Mouse (Mus musculus): ENCODE data around the gene Ttc33.

DNA sequence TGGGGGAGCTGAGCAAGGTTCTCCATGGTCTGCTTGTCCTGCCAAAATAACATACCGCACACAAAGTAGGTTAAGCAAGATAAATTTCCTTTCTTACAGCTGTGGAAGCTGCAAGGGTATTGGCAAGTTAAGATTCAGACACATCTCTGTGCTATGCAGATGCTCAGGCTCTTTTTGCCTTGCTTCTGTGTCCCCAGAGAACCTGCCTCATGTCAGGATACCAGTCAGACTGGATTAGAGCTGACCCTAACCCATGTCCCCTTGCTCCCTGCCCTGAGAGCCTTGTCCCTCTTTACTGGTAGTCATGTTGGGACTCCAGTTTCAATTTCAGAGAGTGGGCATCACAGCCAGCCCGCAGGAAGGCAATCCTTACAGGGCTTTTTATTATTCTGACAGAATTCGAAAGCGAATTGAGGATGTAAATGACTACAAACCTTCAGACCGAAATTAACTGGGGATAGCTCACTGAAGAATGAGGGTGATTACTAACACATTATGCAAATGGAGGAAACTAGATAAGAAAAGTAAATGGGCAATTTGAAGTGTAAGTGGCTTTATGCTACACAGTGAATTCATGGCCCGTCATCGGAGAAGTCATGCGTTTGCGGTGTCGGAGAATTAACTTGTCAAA is 77.7 kb downstream of the Ttc33 start:
- TF ChIP-seq CHD1 (IDR thresholded peaks at IDR 0.05; ENCODE audit: low read depth, low read length) (no peak), UBTF (IDR thresholded peaks at IDR 0.05; ENCODE audit: borderline replicate concordance, insufficient read depth, low read depth, low read length) (no peak), USF2 (IDR thresholded peaks at IDR 0.05; ENCODE audit: borderline replicate concordance in 1 of 2, insufficient read depth in 1 of 2, low read depth in 1 of 2, low read length in 2 of 2) (no peak), MAFK (IDR thresholded peaks at IDR 0.05; ENCODE audit: borderline replicate concordance, low read depth, low read length) (no peak), CTCF (IDR thresholded peaks at IDR 0.05 in 2 of 3, conservative IDR thresholded peaks at IDR 0.05 in 1 of 3; ENCODE audit: control insufficient read depth in 1 of 3, insufficient read depth in 1 of 3, low read depth in 2 of 3, low read length in 3 of 3, poor library complexity in 1 of 3, severe bottlenecking in 1 of 3) (no peak), BHLHE40 (IDR thresholded peaks at IDR 0.05; ENCODE audit: borderline replicate concordance, low read depth, low read length) (no peak), POLR2A (IDR thresholded peaks at IDR 0.05; ENCODE audit: control insufficient read depth in 1 of 2, insufficient read depth in 1 of 2, low read depth in 1 of 2, low read length in 2 of 2, poor library complexity in 1 of 2) (no peak), GATA1 (IDR thresholded peaks at IDR 0.05; ENCODE audit: low read depth, low read length) (no peak), MAZ (IDR thresholded peaks at IDR 0.05; ENCODE audit: low read depth, low read length) (no peak), HCFC1 (IDR thresholded peaks at IDR 0.05; ENCODE audit: low read depth, low read length) (no peak), EP300 (IDR thresholded peaks at IDR 0.05; ENCODE audit: low read depth in 1 of 2, low read length in 2 of 2) (no peak), USF1 (IDR thresholded peaks at IDR 0.05; ENCODE audit: low read depth, low read length) (no peak)
